Mouse (Mus musculus): ENCODE measurements at regions not wholly inside any gene's neighbourhood (a gene's known extent, or its start where the extent isn't known, plus 50 kb on each side); places are given as distances from the start of the nearest gene placed in this dataset.

DNA sequence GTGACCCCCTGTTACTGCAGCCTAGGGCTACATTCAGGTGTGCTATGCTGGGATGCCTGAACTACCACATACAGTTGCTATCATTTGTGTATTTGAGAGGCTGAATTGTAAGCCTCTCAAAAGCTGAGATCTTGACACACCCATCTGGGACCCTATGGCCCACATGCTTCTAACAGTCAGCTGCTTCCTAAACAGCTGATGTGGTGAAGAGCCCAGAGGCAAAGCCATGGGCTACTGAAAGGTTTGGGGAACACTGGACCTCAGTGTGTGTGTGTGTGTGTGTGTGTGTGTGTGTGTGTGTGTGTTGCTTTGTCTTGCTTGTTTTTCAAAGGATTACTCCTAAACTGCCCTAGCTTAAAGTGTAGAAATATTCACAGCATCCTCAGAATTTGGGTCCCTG is 75.0 kb downstream of the Lbh start:
- no peak for DNase-seq (ENCODE audit: low read depth, low spot score)

DNA sequence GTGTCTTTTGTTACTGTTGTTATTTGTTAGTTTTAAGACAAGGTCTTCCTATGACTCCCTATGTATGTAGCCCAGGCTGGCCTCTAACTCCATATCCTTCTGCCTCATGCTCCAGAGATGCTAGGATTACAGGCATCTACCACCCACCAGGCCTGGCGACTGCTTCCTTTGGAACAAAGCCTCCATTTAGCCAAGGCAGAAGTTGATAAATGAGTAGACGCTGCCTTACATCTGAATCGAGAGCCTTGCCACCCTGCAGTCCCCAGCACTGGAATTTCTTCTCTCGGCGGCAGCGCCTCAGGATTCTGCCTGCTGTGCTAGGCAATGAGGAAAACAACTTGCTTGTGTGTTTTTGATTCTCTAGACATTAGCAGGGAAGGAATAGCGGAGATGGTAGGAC is 75.5 kb downstream of the Lbh start:
- no peak for DNase-seq (ENCODE audit: low read depth, low spot score)

DNA sequence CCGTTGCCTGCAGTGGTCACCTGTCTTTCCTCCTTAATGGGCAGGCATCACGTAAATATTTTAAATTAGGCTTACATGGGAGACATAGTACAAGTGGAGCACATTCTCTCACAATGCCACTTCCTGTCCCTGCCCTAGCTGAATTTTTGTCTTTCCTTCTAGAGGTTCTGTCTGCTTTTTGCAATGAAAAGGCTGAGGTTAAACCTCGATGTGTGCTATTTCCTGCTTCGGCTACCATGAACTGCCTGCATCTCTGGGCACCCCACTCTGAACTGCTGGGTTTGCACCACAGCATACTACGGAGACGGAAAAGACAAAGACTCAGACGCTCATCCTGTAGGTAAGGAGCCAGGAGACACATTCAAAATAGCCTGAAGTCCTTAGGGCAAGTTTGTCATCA is 78.4 kb downstream of the Lbh start:
- no peak for DNase-seq (ENCODE audit: low read depth, low spot score)

DNA sequence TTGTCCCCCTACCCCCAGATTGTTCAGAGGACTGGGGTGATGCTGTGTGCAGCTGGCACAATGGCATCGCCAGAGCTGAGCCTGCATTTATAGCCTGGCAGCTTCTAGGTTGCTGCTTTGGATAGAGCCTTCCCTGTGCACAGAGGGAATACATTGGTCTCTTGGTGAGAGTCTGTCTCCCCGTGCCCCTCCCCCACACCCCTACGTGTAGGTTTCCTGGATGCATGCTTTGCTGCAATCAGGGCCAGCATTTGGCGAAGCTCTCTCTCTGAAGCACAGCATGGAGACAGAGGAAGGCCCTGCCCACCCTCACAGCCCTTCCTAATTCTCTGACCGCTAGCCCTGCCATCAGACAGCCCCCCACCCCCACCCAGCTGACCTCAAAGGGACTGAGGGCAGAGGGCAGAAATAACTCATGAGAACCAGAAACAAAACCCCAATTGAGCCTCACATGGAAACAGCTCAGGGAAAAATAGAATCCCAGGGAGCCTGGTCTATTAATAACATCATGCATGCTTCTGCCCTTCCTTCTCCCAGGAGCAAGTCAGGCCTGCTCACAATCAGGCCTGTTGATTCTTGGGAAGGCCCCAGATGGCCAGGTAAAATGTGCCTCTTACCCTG is 79.3 kb downstream of the Lbh start:
- no peak for DNase-seq (ENCODE audit: low read depth, low spot score)

DNA sequence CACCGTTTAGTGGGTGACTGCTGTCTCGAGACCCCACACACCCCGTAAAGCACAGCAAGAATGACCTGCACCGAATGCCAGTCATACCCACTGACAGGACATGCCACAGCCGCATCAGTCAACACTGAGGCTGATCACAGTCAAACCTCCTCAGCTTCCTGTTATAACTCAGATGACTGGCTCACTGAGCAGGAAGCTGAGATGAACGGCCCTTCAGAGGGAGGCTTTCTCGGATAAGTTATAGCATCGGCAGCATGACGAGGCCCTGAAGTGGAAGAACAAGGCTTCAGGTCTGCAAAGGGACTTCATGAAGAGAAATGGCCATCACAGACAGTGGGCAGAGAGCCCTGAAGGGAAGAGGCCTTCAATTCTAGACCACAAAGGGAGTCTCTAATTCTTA is 87.0 kb downstream of the Lbh start:
- no peak for DNase-seq (ENCODE audit: low read depth, low spot score)

DNA sequence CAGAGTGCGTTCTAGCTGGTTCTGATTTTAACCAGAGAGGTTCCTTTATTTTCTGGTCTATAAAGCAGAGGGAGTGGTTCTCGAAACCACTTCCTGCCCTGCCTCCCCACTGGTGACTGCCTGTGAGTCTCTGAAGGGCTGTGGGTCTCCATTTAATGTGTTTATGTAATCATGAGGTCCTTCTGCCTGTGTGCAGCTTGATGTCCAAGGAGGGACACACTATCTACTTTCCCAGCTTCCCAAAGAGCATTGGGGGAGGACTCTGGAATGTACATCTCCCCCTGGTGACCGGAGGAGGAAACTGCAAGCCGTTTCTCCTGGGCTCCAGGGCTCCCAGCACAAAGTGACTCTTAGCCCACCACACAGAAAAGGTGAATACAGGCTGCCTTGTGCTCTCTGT is 90.8 kb downstream of the Lbh start:
- peak; percentile 46 for DNase-seq (ENCODE audit: low read depth, low spot score)

DNA sequence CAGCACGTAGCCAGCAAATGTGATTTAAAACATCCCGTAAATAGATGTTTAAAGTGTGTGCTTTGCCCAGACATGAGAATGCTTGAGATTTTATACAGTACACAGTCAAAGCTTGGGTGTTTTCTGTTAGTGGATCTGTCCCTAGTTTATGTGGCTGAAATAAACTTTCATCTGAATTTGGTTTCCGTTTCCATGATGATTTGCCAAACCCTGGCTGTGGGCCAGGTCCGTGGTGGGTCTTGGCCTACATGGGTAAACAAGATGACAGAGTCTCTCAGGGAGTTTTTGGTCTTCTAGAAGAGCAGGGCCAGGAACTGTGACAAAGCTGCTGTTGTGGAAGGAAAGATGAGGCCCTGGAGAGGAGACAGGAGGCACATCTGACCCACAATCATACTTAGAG is 91.9 kb downstream of the Lbh start:
- peak; percentile 24 for DNase-seq (ENCODE audit: low read depth, low spot score)

DNA sequence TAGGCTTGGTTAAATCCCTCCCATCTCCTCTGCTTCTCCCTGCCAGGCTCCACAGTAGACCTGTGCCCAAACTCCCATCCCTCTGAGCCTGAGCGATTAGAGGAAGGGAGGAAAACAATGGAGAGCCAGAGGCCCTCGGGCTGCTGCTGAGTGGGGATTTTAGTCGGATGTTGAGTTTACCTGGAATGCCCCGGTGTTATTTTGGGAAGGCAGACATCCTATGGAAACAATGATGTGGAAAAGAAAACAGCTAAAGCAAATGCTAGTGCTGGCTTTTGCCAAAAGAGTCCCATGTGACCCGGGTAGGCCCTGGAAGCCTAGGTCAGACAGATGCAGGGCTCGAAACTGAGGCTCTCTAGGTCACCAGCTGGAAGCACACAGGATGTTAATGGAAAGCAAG is 94.3 kb downstream of the Lbh start:
- no peak for DNase-seq (ENCODE audit: low read depth, low spot score)

DNA sequence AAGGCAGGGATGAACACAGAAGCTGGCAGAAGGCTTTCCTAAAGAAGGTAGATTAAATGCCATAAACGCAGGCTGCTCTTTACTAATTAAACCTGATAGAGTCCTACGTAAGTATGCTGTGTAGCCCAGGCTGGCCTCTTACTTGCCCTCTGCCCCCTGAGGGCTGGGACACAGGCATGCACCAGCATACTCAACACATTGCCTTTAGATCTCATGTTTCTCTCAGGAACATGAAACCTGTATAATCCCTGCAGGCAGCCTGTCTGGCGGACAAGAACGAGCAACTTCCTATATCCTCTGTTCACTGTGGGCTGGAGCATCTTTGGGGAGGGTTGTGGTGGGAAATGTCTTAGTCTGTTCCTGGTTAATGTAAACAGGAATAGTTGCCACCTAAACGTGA is 94.8 kb upstream of the Lclat1 start:
- DNase-seq (ENCODE audit: low read depth, low spot score): no peak

DNA sequence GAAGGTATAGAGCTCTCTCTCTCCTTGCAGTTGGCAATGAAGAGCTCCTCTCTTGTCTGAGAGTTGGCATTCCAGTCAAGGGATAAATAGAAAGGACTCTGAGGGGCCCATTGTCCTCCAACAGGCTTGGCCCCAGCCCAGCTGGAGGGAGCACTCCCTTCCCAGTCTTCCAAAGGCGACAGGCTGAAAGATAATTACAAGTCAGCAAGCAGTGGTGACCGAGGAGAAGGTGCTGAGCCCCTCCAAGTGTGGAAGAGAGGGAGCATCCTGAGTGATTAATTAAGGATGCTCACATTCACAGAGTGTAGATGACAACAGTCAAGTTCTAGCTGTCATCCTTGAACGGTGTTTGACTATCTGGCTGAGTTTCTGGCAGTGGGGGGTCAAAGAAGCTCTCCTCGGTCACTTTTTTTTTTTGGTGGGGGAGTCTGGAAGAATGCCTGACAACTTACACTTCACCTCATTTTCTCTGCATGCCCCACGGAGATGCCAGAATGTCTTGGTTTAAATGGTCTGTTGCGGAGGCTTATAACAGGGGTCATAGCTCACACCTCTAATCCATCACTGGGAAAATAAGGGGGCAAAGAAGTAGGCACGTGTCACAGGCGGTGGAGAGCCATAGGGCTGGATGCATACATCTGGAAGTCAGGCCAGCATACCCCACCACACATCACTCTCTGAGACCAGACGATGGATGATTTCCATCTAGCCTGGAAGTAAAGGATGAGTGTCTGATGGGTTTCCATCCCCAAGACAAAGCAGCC is 93.5 kb upstream of the Lclat1 start:
- no peak for DNase-seq (ENCODE audit: low read depth, low spot score)

DNA sequence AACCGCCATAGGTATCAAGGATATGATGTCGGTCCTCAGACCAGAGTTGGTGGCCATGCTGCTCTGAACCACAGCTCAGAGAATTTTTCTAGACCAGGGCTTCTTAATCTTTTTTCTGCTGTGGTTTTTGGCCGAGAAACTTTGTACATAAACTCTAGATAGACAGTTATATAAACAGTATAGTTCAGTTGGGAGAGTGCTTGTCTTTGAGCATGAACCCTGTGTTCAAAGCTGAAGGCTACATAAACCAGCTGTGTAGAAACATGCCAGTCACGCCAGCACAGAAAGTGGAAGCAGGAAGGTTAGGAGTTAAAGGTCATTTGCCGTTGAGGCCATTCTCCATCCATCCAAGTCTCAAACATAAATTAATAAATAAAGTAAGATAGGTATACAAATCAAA is 90.6 kb upstream of the Lclat1 start:
- DNase-seq (ENCODE audit: low read depth, low spot score): no peak

DNA sequence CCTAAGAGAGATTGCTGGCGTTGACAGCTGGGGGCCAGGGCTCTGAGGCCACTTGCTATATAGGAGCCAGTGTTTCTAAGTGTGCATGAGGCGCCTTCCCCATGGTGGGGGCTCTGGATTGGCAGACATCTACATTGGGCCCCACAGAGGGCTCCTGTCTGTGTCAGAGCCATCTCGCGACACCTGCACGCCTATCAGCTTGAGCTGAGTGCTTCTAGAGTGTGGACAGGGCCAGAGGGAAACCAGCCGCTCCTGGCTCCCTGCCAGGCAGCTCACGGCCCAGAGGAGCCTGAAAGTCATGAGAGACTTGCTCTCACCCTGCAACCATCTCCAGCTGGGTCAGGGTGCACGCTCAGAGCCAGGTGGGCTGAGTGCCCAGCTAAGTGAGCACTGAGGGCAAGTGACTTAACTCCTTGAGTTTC is 85.1 kb upstream of the Lclat1 start:
- DNase-seq (ENCODE audit: low read depth, low spot score): peak; percentile 73

DNA sequence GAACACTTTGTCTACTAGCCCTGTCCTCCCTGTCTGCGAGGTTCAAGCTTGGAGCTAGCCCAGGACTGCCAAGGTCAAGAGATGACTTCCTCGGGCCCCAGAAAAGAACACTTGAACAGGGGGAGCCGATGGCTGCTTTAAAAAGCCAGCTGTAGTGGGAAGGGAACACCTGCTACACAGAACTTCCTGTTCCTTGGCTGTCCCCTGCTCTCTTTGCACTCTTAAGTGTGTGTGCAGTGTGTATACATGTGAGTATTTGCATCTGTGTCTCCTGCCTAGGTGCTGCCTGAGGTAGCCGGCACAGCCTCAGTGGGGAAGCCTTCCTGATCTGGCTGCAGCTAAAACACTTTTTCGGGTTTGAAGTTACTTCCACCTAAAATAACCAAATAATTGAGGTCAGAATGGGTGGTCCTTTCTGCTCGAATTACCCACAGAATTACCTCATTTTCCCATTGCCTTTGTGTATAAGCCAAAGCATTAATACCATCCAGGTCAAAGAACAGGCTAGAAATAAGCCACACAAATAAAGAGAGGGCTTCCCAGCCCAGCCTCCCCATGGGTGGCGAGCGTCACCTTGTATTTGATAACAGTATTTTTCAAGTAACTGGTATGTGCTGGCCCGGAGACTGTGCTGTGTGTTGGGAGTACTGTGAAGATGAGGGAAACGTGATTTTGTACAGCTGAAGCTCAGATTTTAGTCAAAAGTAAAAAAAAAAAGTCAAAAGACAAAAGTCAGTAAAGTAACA is 84.2 kb upstream of the Lclat1 start:
- no peak for DNase-seq (ENCODE audit: low read depth, low spot score)

DNA sequence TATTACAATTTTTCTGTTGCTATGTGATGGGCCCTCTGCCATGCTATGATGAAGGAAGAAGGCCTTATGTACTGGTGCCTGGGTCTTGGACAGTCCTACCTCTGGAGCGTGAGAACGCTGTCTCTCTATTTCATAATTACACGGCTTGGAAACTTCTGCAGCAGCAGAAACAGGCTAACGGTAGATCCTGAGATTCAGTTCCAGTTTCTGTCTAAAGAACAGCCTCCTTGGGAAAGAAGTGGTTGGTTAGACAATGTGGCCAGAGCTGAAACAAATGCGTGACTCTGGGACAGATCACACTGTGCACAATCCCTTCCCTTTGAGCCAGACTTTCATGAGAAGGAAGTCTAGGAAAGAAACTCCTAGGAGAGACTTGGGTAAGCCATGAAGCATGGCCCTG is 80.7 kb upstream of the Lclat1 start:
- DNase-seq (ENCODE audit: low read depth, low spot score): no peak

DNA sequence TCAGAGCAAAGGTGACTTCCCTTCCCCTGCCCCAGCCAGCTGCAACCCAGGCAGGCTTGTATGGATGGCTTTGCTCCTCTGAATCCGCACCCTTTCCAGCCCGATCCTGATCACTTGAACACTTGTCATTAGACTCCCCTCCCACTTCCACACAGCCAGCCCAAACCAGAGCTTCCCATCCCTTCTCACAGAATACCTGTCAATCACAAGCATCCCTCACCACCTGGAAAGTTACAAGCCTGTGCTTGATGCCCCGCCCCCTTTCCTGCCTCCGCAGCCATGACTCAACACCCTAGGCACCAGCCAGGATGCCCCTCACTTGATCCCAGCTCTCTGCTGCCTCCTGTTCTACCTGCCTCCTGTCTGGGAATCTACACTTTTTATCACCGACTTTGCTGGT is 76.0 kb upstream of the Lclat1 start:
- no peak for DNase-seq (ENCODE audit: low read depth, low spot score)

DNA sequence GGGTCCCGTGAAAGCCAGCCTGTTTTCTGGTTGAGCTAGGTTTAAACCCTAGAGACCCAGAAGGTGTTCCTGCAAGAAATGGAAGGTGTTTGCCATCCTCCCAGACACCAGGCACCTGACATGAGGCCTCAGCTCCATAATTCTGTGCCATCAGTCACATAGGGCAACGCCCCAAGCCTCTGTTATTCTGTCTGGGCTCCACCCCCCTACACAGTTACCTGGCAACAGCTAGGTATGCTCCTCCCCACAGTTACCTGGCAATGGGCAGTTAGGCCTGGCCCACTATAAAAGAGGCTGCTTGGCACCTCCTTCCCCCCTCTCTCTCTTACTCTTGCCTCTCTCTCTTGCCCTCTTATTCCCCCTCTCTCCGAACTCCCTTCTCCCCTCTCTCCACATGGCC is 75.5 kb upstream of the Lclat1 start:
- DNase-seq (ENCODE audit: low read depth, low spot score): no peak

DNA sequence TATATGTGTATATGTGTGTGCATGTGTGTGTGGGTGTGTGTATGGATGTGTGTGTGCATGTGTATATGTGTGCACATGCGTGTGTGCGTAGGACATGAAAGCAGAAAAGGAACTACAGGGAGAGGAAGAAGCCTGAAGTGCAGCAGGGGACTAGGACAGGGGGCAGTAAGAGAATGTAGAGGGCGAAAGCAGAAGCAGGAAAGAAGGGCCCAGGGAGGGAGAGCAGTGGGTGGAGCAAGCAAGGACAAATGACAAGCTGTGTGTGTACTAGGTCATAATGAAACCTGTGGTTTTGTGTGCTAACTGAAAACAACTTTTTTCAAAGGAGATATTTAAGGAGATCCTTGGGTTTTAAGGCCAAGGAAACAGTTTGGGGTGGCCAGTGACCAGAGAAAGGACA is 73.4 kb upstream of the Lclat1 start:
- DNase-seq (ENCODE audit: low read depth, low spot score): peak; percentile 56

DNA sequence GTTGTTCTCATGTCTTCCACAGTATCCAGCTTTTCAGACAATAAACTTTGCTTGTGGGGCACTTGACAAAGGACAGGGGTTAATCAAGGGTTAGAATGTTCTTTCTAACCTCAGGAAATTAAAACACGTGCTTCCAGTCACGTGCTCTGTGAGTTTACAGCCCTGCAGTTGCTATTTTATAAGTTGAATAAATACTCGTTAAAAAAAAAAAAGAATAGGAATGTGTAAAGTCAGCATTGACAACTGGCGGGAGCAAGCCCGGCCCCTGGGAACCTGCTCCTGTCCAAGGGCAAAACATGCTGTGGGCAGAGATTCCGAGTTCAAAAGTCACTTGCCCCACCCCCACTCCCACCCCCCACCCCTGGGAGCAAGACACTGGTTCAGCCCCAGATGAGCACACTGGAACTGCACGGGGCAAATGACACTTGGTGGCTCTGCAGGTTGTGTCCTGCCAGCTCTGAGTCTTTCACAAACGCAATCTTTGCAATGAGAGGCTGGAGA is 72.8 kb upstream of the Lclat1 start:
- no peak for DNase-seq (ENCODE audit: low read depth, low spot score)

DNA sequence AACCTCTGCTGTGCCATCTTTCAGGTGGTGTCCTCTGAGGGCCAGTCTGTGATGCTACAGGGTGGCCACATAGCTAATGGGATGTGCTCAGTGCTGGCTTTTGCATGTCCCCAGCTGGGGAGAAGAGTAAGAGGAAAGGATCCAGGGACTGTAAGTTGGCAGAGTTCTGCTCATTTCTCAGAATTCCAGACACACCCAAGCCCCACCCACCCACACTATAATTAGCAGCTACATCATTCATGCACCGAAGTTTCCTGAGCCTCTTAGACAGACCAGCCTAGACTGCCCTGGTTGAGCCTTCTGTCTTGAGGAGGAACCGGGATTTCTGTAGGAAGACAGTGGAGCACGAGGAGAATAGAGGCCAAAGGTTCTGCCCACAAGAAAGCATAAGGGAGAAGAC is 70.9 kb upstream of the Lclat1 start:
- peak; percentile 53 for DNase-seq (ENCODE audit: low read depth, low spot score)

DNA sequence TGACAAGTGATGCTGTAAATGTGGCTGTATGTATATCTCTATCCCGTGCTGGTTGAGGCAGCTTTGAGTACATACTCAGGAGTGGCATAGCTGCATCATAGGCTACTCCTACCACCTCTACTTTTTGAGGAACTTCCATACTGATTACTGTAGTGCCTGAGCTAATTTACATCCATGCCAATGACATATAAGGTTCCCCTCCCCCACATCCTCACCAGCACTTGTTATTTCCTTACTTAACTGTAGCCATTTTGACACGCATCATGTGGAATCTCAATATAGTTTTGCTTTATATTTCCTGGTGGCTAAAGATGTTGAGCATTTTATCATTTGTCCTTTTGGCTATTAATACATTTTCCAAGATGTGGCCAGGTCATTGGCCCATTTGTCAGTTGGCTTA is 69.2 kb upstream of the Lclat1 start:
- no peak for DNase-seq (ENCODE audit: low read depth, low spot score)

DNA sequence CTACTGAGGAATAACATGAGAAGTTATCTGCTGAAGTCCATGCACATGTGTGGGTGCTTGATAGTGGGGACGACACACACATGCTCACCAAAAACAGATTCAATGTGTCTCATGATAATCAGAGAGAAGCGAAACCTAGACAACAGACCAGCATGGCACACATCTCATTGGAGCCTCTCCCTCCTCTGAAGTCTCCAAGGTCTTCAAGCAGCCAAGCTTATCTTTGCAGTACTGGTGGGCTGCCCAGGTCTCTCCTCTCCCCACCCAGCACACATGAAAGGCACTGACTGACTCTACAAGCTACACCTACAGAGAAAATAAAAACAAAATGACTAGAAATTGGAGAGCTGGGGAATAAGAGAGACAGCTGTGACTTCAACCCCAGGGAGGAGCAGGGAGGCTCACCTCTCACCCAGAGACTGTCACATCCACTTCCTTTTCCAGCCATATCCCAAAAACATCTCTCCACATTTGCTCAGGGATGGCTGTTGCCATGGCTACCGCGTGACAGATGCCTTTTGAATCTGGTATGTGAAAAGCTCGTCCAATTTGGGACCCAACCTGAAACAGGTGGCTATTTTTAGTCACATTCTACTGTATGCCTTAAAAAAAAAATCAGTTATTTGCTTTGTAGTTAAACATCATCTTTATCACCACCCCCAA is 62.7 kb upstream of the Lclat1 start:
- DNase-seq (ENCODE audit: low read depth, low spot score): no peak

DNA sequence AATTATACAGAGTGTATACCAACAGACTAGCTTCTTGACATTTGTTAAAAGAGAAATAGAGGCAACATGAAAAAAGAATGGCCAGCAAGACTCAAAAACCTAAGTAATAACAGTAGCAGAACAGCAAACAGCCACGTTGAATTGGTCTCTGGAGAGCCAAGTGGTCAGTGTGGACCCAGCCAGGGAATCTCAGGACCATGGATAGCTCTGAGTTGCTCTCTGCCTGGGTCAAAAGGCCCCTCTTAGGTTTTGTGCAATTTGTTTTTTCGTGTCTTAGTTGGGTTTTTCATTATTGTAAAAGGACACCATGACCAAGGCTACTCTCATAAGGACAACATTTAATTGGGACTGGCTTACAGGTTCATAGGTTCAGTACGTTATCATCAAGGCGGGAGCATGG is 60.8 kb upstream of the Lclat1 start:
- no peak for DNase-seq (ENCODE audit: low read depth, low spot score)

Measured in skeletal muscle tissue, adult 2 months (tissue).